Mouse (Mus musculus): ENCODE measurements around the gene Bgn.
A peak's percentile ranks its signal among the peaks of the same experiment; 100 is the strongest.

Gene Bgn

DNA sequence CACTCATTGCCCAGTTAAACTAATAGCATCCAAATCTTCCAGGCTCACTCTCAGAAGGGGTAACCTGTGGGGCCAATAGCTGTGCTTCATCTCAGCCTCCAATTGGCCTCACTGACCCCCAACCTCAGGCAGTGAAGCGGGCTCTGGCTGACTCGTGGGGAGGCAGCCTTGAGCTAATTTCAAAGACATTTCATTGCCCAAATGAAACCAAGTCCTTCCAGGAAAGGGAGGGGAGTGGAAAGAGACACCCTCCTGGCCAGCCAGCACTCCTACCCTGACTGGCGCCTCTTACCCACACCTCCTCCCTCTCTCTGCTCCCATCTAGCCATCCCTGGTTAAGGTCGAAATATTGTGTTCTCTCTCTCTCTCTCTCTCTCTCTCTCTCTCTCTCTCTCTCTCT lies 6.8 kb downstream of the Bgn start:
- DNase-seq (ENCODE audit: low spot score in 2 of 2): no peak

DNA sequence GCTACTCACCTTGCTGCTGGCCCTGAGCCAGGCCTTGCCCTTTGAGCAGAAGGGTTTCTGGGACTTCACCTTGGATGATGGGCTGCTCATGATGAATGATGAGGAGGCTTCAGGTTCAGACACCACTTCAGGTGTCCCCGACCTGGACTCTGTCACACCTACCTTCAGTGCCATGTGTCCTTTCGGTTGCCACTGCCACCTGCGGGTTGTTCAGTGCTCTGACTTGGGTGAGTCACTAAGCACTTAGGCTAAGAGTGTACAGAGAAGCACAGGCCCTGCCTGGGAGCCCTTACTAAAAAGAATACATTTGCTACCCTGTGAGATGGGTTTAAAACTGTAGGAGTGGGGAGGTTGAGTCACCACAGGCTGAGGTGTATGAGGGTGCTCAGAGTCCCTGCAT lies 7.4 kb downstream of the Bgn start:
- no peak for DNase-seq (ENCODE audit: low spot score in 2 of 2)

DNA sequence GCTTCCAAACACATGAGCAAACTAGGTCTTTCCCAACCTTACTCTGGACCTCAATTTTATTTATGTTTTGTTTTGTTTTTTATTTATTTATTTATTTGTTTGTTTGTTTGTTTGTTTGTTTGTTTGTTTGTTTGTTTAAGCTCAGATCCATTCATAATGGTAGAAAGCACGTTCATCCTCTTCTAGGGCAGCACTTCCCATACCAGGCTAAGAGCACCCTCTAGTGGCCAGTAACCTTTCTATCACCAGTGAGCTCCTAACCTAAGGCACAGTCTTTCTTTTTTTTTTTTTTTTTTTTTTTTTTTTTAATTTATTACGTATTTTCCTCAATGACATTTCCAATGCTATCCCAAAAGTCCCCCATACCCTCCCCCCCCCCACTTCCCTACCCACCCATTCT lies 10.2 kb downstream of the Bgn start:
- peak in 1 of 2 experiments; percentile 78 for DNase-seq (ENCODE audit: low spot score in 2 of 2)

DNA sequence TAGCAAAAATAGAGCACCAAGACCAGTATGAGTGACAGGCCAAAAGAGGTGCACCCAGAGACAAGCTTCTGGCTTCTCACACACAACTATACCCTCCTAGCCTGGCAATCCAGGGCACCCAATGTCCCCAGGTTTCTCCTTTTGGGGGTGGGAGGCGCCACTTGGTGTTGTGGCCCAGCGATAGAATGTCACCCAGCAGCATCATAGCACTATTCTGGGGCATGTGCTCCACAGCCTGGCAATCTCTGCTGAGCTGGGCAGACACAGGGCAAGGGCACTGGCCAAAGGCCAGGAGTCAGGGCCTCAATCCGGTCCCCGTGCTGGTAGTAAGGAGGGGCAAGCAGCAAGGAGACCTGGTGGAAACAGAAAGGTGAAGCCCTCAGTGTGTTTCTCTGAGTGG lies 13.3 kb downstream of the Bgn start:
- DNase-seq (ENCODE audit: low spot score in 2 of 2): no peak

DNA sequence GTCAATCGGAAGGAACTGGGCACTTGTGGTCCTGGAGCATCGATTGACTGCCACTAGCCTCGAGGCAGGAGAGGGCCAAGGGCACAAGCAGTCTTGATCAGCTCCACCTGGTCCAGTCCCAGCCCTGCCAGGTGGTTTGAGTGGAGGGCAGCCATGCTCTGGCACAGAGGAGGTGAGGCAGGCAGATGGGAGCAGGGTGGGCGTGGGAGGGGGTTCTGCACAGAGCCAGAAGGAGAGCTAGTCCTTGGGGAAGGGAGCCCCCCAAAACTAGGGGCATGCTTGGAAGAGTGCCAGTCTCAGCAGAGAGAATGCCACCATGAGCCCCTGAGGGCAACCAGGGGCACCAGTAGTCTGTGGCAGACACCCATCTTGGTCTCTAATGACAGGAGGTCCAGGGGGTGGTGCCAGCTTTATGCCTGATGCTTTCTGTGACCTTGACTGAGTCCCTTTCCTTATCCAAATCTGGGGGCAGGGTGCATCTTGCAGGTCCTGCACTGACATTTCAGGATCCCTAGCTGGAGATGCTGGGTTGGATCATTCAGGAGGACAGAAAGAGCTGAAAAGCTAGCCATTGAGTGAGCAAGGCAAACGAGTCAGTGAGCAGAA lies 21.8 kb downstream of the Bgn start:
- DNase-seq (ENCODE audit: low spot score in 2 of 2): no peak

DNA sequence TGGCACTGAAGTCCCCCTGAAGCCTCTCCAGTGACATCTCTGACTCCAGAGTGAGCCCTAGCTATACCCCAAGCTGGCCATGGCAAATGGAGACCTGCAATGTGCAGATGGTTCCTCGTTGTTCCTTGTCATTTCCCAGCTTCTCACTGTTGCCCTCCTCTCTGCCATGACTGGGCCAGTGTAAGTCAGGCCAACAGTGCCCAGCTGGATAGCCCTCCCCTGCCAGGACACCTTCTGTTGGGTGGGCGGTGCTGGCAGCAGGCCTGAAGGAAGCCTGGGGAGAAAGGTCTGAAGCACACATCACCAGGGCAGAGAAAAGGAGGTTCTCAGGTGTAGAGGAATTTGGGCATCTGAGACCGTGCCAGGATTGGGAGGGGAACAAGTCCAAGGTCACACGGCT lies 23.2 kb downstream of the Bgn start:
- no peak for DNase-seq (ENCODE audit: low spot score in 2 of 2)

DNA sequence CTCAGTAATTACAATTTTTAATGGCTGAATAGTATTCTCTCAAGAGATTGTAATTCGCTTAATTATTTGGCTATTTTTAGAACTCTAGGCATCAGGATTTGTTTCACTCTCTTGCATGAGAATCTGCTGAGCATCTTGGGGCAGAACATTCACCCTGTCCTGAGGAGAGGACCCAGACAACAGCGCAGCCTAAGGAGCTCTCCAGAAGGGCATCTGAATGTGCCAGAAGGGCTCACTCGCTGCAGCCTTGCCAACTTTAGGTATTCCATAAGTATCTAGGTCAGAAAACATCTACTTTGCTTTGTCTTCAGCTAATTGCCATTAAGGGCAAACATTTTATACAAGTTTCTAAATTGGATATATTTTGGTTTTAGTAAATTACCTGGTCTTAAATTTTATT lies 25.8 kb downstream of the Bgn start:
- no peak for DNase-seq (ENCODE audit: low spot score in 2 of 2)

DNA sequence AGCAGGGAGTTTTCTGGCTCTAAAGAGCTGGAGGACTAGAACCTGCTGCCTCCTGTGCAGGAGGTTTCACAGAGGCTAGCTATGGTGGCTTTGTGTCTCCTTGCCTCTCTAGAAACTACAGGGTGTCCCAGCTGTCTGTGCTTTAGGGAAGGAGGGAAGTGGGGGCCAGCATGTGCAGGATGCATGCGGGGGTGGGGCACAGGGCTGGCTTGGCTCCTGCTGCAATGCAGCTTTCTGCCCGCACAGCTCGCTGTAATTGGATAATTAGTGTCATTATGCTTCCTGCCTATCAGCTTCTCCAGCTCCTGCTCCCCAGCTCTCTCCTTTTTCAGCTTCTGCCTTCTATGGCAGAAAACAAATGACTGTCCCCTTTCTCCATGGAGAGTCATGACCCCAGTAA lies 29.5 kb downstream of the Bgn start:
- DNase-seq (ENCODE audit: low spot score in 2 of 2): peak; percentile 43 to 61

DNA sequence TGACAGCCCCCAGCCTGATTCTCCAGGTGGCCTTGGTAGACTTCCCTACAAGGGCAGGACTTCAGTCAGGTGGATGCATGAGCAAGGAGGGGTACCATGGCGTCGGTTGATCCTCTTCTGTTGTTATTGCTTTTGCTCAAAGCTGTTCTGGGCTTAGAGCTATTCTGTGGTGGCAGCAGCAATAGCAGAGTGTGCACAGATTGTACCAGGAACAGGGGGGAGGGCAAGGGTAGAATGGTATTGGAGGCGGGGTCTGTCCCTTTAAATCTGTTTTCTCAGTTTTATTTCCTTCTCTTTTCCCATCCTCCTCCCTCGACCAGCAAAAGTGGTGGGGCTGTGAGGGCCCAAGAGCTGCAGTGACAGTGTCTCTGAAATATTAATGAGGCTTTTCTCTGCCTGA lies 33.2 kb downstream of the Bgn start:
- DNase-seq (ENCODE audit: low spot score in 2 of 2): no peak

DNA sequence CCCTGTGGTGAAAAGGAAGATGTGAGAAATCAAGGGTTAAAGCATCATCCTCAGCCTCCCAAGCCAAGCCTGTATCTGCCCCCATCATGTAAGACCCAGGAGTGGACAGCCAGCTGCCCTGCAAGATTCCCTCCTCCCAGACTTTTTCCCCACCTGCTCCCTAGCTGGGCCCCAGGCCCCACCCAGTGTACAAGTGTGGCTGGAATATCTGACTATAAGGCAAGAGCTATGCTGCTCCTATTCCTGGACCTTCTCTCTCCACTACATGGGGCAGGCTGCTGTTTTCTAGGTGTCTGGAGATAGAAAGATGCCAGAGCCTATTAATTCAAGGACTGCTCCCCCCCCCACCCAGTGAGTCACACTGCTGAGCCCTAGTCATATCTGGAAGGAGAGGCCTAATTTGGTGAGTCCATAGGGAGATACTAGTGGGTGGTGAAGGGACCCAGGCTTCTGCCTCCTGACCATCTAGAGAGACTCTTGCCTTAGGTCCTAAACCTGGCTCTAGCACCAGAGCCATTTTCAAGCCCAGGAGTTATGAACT lies 33.7 kb downstream of the Bgn start:
- DNase-seq (ENCODE audit: low spot score in 2 of 2): no peak

DNA sequence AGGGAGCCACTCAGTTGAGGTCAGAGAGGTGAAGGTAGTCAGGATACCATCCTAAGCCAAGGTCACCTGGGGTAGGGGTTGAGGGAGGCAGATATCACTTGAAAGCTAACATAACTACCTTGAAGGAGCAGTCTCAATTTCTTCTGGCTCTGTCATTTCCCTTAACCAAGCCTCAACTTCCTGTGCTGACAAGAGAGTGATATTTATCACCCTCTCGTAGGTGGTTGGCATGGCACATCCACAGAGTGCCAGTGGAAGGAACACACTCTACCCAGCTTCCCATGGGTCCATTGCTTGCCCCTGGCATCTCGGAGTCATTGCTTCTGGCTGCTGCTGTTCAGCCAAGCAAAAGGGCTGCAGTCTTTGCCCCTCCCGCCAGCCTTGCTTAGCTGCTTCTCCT lies 37.3 kb downstream of the Bgn start:
- no peak for DNase-seq (ENCODE audit: low spot score in 2 of 2)

DNA sequence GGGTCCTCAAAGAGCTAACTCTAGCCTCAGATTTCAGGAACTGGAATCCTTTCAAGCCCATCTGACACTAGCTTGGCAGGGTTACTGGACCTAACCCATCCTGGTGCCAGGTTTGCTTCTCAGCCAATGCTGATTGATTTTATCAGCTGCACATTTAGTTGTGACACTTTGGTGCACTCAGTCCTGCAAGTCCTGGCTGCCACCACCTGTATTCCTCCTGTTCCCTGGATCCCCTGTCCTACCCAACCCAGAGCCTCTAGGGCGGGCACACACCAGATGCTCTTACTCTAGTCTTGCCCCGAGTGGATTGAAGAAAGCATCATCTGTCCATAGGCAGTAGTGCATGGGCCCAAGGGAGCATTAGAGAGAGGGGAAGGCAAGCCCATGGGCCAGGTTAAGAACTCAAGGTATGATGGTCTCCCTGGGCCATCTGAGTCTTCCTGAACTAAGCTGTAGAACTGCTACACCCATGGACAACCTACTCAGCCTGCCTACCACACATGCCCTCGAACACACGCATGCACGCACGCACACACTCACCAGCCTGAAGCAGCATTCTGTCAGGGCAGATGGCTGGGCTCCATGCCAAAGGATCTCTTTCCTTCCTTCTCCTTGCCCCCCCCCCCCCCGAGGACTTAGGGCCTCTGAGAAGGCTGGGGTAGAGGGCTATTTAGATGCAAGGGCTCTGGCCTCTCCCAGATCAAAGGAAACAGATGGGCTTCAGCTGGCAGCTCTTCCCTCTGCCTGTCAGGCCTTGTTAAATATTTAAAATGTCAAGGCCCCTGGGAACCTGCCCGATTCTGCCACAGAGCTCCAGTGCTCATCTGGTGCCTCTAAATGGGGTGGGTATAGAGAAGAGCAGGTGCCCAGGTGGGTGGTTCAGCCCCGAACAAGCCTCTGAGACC lies 41.2 kb downstream of the Bgn start:
- DNase-seq (ENCODE audit: low spot score in 2 of 2): no peak

DNA sequence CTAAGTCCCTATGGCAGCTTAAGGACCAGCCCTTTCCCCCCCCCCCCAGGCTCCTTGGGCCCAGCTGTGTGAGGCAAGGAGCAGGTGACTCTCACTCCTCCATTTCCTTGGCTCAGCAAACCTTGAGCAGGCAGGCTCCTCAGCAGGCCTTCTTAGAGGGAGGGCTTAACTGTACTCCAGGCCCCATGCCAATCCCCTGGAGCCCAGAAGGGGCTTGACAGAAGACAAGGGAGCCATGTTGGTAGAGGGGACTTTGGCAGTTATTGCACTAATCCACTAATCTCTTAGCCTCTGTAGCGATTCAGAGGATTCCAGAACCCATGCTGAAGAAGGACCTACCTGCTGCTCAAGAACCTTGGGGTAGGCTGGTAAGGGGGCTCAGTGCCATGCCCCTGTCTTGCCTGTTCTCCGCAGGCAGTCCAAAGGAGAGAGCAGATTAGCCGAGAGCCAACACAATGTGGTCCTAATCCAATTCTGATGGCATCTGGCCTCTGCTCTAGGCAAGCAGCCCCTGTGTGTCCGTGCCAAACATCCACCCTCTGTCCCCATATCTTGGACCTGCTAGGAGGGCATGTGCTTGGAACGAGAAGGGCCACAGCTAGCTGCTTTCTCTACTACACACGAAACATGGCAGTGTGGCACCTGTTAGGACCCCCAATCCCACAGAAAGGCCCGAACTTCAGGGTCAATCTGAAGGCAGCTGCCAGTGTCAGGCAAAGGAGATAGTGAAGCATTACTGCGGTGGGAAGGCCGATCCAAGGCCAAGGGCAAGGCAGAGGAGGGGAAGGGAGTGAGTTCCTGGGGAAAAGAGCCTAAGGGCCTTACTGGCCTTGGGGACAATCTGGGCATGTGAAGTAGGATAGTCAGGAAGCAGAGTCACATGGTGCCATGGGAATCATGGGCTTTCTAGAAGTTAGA lies 42.1 kb downstream of the Bgn start:
- no peak for DNase-seq (ENCODE audit: low spot score in 2 of 2)

DNA sequence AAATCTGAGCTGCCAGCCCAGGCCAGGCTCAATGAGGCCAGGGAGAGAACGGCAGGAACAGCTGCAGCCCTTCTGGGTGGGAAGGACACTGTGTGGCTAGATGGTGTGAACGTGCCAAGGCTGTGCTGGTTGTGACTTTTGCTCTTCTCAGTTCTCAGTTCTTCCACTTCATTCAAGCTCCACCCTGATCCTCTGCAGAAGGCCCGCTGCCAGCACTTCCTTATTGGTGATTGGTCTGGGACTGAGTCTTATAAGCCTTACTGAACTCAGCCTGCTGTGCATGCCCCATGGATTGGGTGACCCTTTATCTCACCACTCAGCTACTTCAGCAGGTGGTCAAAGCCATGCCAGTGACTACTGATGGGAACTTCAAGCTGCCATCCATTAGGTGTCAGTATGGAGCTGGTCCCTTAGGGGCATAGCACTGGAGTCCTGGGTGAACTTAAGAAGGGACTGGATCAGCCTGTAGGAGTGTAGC lies 43.0 kb downstream of the Bgn start:
- DNase-seq (ENCODE audit: low spot score in 2 of 2): no peak

DNA sequence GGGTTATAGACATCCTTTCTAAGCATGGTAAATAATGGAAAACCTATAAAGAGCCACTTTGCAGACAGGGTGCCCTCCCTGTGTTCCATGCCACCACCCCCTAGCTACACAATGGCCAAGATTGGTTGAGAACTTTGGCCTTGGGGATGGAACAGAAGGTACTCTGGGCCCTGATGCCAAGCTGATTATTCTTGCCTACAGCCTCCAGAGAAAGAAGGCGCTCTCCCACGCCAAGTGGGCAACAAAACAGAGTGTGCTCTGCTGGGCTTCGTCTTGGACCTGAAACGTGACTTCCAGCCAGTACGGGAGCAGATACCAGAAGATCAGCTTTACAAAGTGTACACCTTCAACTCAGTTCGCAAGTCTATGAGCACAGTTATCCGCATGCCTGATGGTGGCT lies 54.5 kb downstream of the Bgn start:
- no peak for DNase-seq (ENCODE audit: low spot score in 2 of 2)

DNA sequence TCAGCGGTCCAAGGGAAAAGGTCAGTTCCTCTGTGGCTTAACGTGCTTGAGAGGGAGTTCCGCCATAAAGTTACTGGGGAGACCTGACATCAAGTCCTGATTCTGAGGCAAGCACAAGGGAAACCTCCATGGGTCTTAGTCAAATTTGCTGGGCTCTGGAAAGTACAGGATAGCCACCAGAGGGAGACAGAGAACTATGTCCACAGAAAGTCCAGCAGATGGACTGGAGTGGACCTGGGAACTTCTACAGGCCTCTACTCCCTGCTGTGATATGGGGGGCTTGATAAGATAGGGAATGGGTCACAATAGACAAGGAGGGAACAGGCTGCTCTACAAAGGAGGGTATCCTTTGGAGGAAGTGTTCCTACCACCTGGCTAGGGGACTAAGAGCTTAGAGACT lies 59.9 kb downstream of the Bgn start:
- no peak for DNase-seq (ENCODE audit: low spot score in 2 of 2)

All from left cerebral cortex, adult 9 months (tissue).